Mouse (Mus musculus) urinary bladder, adult 18-20 months (tissue): ENCODE data around the gene Cnot1.

Source experiments
- DNase-seq, 2 experiments: peaks; one replicate each; pipeline ENCODE4 v3.0.0; 2022; ENCODE audit warnings: low spot score in 2 of 2, mixed read lengths in 2 of 2

Gene Cnot1

GRCm38 (mm10) chr8:95690929-95691541, 116.2 kb downstream of the Cnot1 start:
- DNase-seq, result no peak

- DNase-seq, result no peak
Measured at GRCm38 (mm10) chr8:95688073-95688672, 119.1 kb downstream of the Cnot1 start.

GRCm38 (mm10) chr8:95678024-95678611, 129.1 kb downstream of the Cnot1 start:
- DNase-seq, result no peak

- DNase-seq, result no peak
Measured at GRCm38 (mm10) chr8:95677591-95678023, 129.7 kb downstream of the Cnot1 start.

- no peak for DNase-seq
Measured at GRCm38 (mm10) chr8:95676631-95677030, 130.6 kb downstream of the Cnot1 start, which contains the start of gene Ndrg4. Gene Ndrg4, plus strand, starts transcription at chr8:95676980.

GRCm38 (mm10) chr8:95672811-95673210, 134.5 kb downstream of the Cnot1 start:
- no peak for DNase-seq

GRCm38 (mm10) chr8:95671861-95672260, 135.4 kb downstream of the Cnot1 start:
- no peak for DNase-seq

GRCm38 (mm10) chr8:95669967-95670366, 137.3 kb downstream of the Cnot1 start:
- no peak for DNase-seq
